Mouse (Mus musculus): ENCODE measurements around the gene Srsf5.

Srsf5 gene

DNA sequence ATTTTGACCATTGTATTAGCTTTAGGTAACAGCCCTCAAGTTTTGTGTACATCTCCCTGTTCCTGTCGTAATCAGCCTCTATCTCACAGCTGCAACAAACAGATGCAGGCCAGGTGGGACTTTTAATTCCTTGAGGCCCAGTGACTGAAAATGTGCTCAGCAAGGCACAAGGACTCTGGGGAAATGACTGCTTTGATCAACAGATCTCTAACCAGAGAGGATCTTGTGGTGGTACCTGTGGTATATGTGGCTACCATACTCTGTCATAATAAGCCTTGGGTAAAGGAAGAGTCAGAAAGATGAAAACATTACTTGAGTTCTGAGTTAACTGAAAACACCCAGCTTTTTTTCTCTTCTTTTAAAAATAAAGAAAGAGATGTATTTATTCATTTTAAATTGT is 48.5 kb downstream of the Srsf5 start:
- in situ Hi-C loops (cut with MboI, MseI) = no loop called here

DNA sequence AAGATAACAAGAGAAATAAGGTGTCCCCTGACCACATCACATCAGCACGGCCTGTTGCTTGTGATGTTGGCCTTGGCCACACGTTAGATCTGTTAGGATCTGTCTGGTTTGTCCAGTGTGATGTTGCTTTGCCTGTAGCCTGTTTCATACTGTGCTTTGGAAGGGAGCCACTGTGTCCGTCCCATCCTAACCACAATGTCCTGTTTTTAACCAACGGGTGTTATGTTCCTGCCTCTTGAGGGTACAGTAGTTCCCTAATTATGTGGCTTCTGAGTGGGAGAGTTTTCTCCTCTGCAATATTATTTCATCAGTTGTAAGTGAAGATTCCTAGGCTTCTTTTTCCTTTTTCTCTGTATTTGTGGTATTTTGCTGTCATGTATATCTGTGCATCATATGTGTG is 50.0 kb downstream of the Srsf5 start:
- in situ Hi-C loops (cut with MboI, MseI) = no loop called here

DNA sequence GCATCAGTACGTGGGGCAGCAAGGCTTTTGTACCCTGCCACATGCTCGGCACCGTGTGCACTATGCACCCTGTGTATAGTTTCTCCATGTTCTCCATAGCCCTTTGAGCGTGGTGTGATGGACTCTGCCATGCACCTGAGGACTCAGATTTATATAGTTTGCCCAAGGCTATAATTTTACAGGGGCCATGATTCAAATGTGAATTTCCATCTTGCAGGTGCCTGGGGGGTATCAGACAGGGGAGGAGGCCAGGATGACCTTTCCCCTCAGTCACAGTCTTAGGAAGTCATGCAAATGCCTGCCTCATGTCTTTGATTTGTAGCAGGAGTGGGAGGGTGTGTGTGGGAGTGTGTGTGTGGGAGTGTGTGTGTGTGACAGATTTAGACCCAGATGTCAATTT is 52.3 kb downstream of the Srsf5 start:
- in situ Hi-C loops (cut with MboI, MseI) = no loop called here

GRCm38 (mm10) chr12:80998528-80999221 is 53.4 kb downstream of the Srsf5 start:
- in situ Hi-C loops (cut with MboI, MseI) = no loop called here
